Mouse (Mus musculus) layer of hippocampus, postnatal 14 days (tissue): ENCODE results near the gene Zfc3h1. TPM values are rescaled to one million over a fixed set of nuclear protein-coding genes. Genes with fewer than 3 reads are reported as not detected.
A peak's percentile ranks its signal among the peaks of the same experiment; 100 is the strongest.

Source experiments
- DNase-seq, 2 experiments: peaks; one replicate each; pipeline ENCODE4 v3.0.0; 2021 to 2022; ENCODE audit warnings: low spot score in 2 of 2, mixed read lengths in 1 of 2
- total RNA-seq, 2 experiments: library from RNA; stranded (reverse); gene quantifications; 2 replicates each; pipeline ENCODE4 v1.2.3; 2021

Gene Zfc3h1
- total RNA-seq, 2 experiments from 2014 or later: 53.3 to 57.6 TPM

DNA sequence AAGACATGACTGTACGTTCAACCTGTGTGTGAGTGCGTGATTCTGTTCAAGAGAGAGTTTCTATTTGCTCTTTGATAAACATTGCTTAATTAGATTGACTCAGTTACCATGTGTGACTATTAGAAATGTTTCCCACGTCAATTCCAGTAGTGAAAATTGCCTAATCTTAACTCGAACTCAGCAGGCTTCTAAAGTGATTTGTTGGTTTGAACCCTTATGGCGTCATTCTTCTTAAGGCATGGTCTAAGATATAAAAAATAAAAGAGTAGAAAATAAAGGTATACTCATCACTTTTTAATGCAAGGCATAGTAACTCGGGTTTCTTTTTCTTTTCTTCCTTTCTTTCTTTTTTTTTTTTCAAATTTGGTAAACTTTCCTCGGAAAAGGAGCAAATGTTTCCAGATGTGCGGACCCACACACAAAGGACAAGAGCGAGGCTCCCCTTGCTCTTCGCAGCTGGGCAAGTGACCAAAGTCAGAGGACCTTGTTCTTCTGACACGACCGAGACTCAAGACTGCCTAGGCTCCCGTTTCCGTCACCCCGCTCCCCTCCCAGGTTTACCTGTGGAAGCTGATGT is 1.0 kb upstream of the Zfc3h1 start:
- DNase-seq: peak in 1 of 2 experiments; percentile 13

GRCm38 (mm10) chr10:115385018-115386002 is 551 bp downstream of the Zfc3h1 start:
- DNase-seq: peak; percentile 46 to 62

DNA sequence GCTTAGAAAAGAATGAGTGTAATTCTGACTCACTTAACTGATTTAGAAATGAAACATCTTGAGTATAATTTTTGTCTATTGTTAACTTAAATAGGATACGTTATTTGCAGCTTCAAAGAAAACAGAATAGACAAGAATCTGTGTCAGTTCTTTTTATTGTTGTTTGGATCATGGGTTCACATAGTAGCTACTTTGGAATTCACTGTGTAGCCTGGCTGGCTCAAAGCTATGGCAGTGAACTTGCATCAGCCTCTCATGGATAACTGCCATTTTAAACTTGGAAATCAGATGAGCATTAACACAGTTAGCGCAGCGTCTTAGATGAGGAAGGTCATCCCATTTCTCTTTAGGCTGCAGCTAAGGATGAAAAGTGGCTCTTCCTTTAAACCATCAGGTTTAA is 3.1 kb downstream of the Zfc3h1 start:
- no peak for DNase-seq

- DNase-seq: no peak
Measured at GRCm38 (mm10) chr10:115391076-115391475, 6.3 kb downstream of the Zfc3h1 start.

- no peak for DNase-seq
Measured at GRCm38 (mm10) chr10:115391896-115392295, 7.1 kb downstream of the Zfc3h1 start.

GRCm38 (mm10) chr10:115406393-115406792 is 21.6 kb downstream of the Zfc3h1 start:
- peak; percentile 35 to 46 for DNase-seq

DNA sequence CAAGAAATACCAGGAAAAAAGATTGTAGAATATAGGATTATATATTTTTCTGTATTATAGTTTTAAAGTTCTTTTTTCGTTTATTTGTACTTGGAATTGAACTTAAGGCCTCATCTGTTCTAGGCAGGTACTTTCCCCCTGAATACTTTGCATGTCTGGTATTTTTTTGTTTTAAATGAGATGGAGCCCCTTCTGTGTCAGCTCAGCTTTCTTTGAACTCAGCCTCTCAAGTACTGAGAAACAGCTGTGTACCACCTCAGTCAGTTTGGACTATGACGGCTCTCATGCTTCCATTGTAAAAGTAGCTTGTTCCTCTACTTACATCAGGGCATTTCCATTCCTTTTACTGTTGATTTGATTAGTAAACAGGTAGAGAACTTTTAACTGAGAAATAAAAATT is 28.7 kb downstream of the Zfc3h1 start:
- DNase-seq: no peak

DNA sequence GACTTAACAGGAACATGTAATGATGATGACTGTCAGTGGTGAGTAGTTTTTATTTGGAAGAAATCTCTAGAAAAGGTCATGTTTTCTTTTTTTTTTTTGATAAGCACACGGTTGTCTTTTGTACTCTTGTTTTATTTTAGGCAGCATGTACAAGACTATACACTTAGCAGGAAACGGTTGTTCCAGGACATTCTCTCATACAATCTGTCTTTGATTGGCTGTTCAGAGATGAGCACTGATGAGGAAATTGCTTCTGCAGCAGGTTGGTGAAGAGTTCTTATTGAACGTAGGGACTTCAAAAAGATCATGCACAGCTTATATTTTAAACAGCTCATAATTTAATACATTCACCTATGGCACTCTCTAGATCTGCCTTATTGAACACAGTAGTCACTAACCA is 29.3 kb downstream of the Zfc3h1 start:
- DNase-seq: no peak

DNA sequence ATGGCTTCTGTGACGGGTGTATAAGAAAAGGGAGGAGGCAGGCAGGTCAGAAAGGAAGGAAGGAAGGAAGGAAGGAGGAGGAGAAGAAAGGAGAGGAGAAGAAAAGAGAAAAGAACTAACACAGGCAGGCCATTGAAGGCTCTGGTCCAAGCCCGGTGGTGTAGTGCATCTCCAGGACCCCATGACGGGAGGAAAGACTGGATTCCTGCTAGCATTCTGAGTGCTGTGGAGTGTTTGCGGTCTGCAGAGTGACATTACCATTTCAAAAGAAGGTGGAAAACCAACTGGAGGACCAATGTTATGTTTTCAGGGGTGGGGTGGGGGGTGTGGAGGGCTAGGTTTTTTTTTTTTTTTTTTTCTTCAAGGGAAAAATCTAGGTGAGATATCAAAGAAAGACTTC is 37.2 kb downstream of the Zfc3h1 start:
- DNase-seq: no peak

DNA sequence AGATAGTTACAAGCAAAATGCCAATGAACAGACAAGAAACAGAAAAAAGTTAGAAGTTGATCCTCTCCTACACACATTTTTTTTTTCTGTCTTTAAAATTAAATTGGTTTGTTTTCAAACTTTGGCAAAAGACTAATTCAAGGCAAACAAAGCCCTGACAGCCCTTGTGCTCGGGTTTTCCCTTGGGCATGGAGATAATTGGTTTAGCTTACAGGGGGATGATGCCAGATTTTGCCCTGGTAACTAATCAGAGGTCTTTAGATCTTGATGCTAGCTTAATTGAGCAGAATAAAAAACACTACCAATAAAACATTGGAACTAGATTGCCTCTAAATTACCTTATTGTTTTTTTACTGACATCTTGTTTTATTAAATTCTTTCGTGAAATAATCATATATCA is 40.6 kb downstream of the Zfc3h1 start:
- DNase-seq: no peak

GRCm38 (mm10) chr10:115437286-115437685 is 52.5 kb downstream of the Zfc3h1 start:
- DNase-seq: no peak

GRCm38 (mm10) chr10:115448614-115449013 is 63.9 kb downstream of the Zfc3h1 start:
- DNase-seq: no peak

DNA sequence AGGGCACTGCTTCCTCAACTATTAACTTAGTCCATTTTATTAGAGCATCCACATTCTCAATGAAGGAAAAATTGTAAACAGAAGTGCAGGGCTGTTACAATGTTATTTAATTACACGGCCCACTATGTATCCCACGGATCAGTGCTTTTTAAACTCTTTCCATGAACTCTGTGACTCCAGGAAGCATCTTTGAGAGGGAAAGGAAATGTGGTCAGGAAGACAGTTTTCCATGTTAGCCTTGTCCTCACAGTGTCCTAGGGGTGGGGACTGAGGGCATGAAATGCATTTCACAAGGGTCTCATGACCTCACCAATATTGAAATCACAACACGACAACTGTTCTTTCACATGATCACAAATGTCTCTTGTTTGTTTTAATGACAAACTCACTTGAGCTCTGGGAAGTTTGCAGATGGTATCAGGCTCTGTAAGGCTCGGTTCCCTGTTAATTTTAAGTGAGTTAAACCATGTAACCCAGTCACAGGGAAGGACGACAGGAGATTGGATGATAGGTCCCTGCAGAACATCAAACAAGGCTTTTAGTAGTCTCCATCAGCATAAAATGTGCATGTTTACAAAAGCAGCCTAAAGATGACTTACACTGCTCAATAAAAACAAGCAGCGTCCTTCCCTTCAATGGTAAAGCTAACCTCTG is 72.7 kb downstream of the Zfc3h1 start:
- no peak for DNase-seq

- no peak for DNase-seq
Measured at GRCm38 (mm10) chr10:115462646-115463045, 77.9 kb downstream of the Zfc3h1 start.

GRCm38 (mm10) chr10:115465072-115465471 is 80.3 kb downstream of the Zfc3h1 start:
- DNase-seq: no peak

DNA sequence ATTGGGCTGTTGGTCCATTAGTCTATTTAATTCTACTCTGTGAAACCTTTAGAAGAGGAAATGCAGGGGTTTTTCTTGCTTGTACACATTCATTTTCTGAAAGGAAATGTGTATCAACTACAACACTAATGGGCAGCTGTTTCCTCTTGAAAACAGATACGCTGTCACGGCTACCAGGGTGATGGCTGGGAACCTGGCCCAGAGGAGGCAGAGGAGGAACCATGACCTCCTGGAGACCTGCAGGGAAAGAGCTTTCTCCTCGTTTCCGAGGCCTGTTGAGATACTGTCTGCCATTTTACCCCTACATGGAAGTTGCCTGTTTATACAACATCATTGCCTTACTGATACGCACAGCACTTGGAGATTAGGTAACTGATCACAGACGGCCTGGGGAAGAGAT is 81.0 kb downstream of the Zfc3h1 start:
- no peak for DNase-seq

GRCm38 (mm10) chr10:115467985-115468384 is 83.2 kb downstream of the Zfc3h1 start:
- no peak for DNase-seq

DNA sequence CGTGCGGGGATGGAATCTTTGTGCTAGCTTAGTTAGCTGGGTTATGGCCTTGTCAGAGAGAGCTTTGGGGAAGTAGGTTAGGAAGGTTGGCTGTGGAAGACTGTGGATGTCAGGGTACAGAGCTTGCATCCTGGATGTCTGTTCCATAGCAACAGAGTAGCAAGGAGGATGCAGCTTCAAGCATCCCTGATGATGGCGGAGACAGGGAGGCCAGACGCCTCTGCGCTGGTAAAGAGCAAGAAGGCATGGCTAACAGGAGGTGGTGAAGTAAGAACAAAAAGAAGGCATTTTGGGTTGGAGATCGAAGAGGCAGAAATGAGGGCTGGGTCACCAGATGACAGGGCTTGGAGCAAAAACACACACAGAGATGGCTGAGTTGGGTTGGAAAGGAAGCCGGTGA is 83.9 kb downstream of the Zfc3h1 start:
- no peak for DNase-seq

DNA sequence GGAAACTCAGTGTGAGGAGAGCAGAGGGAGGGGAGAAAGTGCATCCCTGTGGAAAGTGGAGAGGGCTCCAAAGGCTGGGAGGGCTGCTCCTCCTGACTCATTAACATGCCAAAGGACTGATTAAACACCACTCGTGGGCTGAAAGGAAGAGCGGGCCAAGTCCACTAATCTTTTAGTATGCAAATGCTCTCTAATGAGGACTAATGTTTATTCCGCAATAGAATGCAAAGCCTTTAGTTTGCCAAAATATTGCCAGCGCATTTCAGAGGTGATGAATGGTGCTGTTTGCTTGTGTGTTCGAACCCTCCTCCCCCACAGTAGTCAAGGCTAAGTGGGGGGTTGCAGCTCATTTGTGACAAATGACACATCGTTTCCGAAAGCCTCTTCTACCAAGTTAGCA is 84.3 kb downstream of the Zfc3h1 start:
- no peak for DNase-seq

GRCm38 (mm10) chr10:115470621-115471334 is 86.0 kb downstream of the Zfc3h1 start:
- no peak for DNase-seq

DNA sequence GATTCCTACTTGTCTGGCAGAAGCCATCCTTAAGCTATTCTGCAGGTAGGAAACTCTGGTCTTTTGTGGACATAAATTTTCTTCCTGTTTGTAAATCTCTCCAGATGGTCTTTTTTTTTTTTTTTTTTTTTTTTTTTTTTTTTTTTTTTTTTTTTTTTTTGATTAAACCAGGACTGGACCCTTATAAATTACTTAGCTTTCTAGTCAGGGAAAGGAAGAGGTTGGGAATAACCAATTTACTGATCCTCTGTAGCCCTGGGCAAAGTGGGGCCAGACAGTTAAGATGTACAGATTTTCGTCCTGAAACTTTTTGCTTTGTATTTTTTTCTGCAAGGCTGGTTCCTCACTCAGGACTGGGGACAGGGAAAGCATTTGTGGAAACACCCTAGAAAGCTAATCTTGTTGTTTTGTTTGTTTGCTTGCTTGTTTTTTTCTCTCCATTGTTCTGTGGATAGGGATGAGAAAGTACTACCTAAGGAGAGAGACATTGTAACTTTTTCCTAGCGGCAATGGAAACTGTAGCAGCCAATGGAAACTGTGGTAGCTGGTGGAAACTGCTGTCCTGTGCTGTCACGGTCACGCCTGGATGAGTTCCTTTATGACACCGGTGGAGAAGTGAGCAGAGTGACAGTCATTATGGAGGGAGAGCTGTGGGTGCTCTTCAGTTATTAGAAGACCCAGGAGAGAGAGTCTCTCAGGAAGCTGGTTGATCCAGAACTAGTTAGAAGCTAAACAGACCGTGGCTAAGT is 88.6 kb downstream of the Zfc3h1 start:
- no peak for DNase-seq
